Mouse (Mus musculus): Measurements from ENCODE around the gene Apol6. TPM values are rescaled to one million over a fixed set of nuclear protein-coding genes. Genes with fewer than 3 reads are reported as not detected.
"Not testable (repeated sequence)": the region's sequence is repeated elsewhere in the genome, so short reads cannot be mapped to it uniquely, and the experiment has no call there.

Gene Apol6
- polyA plus RNA-seq, 1 experiment from 2014 or later = not detected

GRCm38 (mm10) chr15:77056001-77056790 is 11.7 kb downstream of the Apol6 start:
- H3K27ac ChIP-seq = peak overlapping the region; percentile 59
- H3K9me3 ChIP-seq (replicated peaks) = no peaks in the 10 kb centered on the region; the same call in 1 of the 2 replicates
- H3K4me2 ChIP-seq = no peak overlapping the region
- H3K36me3 ChIP-seq (ENCODE audit: poor library complexity, severe bottlenecking) = no peaks in the 10 kb centered on the region
- no peaks in the 10 kb centered on the region for H3K27me3 ChIP-seq
- WGBS = 27% methylated on average over 6 of the region's 6 CpGs
- peak; percentile 69 for ATAC-seq
- peaks cover 23% of the 10 kb centered on the region for H3K4me1 ChIP-seq
- H3K9ac ChIP-seq = 0 out of 2 replicates have a peak overlapping the region, but pooled peaks have one; percentile 21
- no peak overlapping the region for H3K4me3 ChIP-seq

DNA sequence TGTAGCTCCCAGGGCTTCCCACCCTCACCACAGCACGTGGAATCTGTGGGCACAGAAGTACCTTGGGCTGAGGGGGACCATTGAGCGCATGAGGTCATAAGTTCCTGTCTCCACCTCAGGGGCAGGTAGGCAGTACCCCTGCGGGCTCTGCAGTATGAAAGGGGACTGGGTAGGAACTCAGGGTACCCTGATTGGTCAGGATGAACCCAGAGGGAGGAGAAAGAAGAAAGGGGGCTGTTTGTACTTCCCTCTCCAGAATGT is 12.2 kb downstream of the Apol6 start:
- Histone ChIP-seq H3K9ac (0 out of 2 replicates have a peak overlapping the region, but pooled peaks have one; percentile 21), H3K4me1 (peaks cover 23% of the 10 kb centered on the region), H3K4me2 (no peak overlapping the region), H3K4me3 (no peak overlapping the region), H3K27me3 (no peaks in the 10 kb centered on the region), H3K27ac (peak overlapping the region; percentile 59; the same call in 1 of the 2 replicates), H3K36me3 (ENCODE audit: poor library complexity, severe bottlenecking) (no peaks in the 10 kb centered on the region), H3K9me3 (replicated peaks) (no peaks in the 10 kb centered on the region; the same call in 1 of the 2 replicates)
- no peak for ATAC-seq
- whole genome bisulfite sequencing = 67% methylated on average over 3 of the region's 3 CpGs

GRCm38 (mm10) chr15:77058566-77058965 is 14.0 kb downstream of the Apol6 start:
- no peak for ATAC-seq
- no peak overlapping the region for H3K9ac ChIP-seq
- no peak overlapping the region for H3K27ac ChIP-seq
- H3K27me3 ChIP-seq = no peaks in the 10 kb centered on the region
- H3K4me3 ChIP-seq = no peak overlapping the region
- no peak overlapping the region for H3K4me2 ChIP-seq
- H3K36me3 ChIP-seq (ENCODE audit: poor library complexity, severe bottlenecking) = no peaks in the 10 kb centered on the region
- H3K4me1 ChIP-seq = peaks cover 23% of the 10 kb centered on the region
- no peaks in the 10 kb centered on the region; the same call in 1 of the 2 replicates for H3K9me3 ChIP-seq (replicated peaks)

GRCm38 (mm10) chr15:77059416-77059815 is 14.9 kb downstream of the Apol6 start:
- WGBS = 95% methylated on average over 4 of the region's 4 CpGs
- H3K9ac ChIP-seq = not testable (repeated sequence)

DNA sequence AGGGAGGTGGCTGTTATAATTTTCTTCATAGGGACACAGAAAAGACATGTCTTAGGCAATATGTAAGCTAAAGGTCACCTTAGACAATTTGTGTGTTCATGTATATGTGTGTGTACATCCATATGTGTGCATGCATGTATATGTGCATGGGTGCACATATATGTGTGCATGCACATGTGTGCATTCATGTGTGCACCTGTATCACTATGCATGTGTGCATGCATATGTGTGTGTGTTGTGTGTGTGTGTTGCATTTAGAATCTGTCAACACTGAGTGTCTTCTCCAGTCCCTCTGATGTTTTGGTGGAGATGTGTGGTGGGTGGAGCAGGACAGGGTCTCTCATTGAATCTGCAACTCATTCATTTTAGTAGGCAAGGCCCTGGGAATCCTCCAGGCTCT is 18.2 kb downstream of the Apol6 start:
- Histone ChIP-seq H3K9ac (no peak overlapping the region), H3K4me3 (no peak overlapping the region), H3K27ac (no peak overlapping the region), H3K9me3 (replicated peaks) (no peaks in the 10 kb centered on the region; the same call in 1 of the 2 replicates), H3K4me1 (no peaks in the 10 kb centered on the region), H3K27me3 (no peaks in the 10 kb centered on the region), H3K4me2 (no peak overlapping the region), H3K36me3 (ENCODE audit: poor library complexity, severe bottlenecking) (no peaks in the 10 kb centered on the region)
- no peak for ATAC-seq

More at GRCm38 (mm10) chr15:77059416-77059815, 14.9 kb downstream of the Apol6 start:
- not testable (repeated sequence) for H3K9me3 ChIP-seq (replicated peaks); H3K36me3 ChIP-seq (ENCODE audit: poor library complexity, severe bottlenecking); H3K27ac ChIP-seq; ATAC-seq; H3K4me2 ChIP-seq; H3K27me3 ChIP-seq; H3K4me3 ChIP-seq
- H3K4me1 ChIP-seq = peaks cover 23% of the 10 kb centered on the region

- H3K4me3 ChIP-seq = no peak overlapping the region
- no peak for ATAC-seq
- H3K27ac ChIP-seq = no peak overlapping the region
- no peaks in the 10 kb centered on the region for H3K27me3 ChIP-seq
- no peak overlapping the region for H3K4me2 ChIP-seq
- H3K36me3 ChIP-seq (ENCODE audit: poor library complexity, severe bottlenecking) = no peaks in the 10 kb centered on the region
- no peaks in the 10 kb centered on the region for H3K4me1 ChIP-seq
- whole genome bisulfite sequencing = 91% methylated on average over 6 of the region's 6 CpGs
- no peaks in the 10 kb centered on the region for H3K9me3 ChIP-seq (replicated peaks)
- H3K9ac ChIP-seq = no peak overlapping the region
These were observed 20.8 kb downstream of the Apol6 start for GRCm38 (mm10) chr15:77065259-77065852.

DNA sequence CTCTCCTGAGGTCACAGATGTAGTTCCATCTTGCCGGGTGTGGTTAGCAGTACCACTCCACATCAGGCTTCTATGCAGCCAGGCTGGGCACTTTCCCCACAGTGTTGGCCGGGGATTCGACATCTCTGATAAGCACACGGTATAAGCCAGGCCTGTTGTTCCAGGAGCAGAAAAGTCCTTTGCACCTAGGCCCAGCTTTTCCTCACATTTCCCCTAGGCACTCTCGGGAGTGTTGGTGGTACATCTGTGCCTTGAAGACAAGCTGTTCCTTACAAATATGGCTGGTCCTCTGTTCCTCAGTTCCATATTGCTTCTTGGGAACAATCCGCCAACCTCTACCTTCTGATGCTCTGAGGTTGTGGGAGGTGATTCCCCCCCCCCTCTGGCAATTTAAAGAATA is 21.7 kb downstream of the Apol6 start:
- ATAC-seq = no peak
- H3K4me2 ChIP-seq = no peak overlapping the region
- 0 out of 2 replicates have a peak, but pooled peaks cover under 1% of the 10 kb centered on the region for H3K4me1 ChIP-seq
- H3K9me3 ChIP-seq (replicated peaks) = no peaks in the 10 kb centered on the region
- no peak overlapping the region for H3K27ac ChIP-seq
- WGBS = 87% methylated on average over 6 of the region's 6 CpGs
- H3K27me3 ChIP-seq = no peaks in the 10 kb centered on the region
- no peaks in the 10 kb centered on the region for H3K36me3 ChIP-seq (ENCODE audit: poor library complexity, severe bottlenecking)
- no peak overlapping the region for H3K4me3 ChIP-seq
- H3K9ac ChIP-seq = no peak overlapping the region

- no peaks in the 10 kb centered on the region for H3K36me3 ChIP-seq (ENCODE audit: poor library complexity, severe bottlenecking)
- WGBS = 70% methylated on average over 3 of the region's 3 CpGs
- no peak overlapping the region for H3K4me3 ChIP-seq
- no peaks in the 10 kb centered on the region for H3K9me3 ChIP-seq (replicated peaks)
- no peaks in the 10 kb centered on the region for H3K27me3 ChIP-seq
- no peak overlapping the region for H3K27ac ChIP-seq
- no peak overlapping the region for H3K9ac ChIP-seq
- ATAC-seq = no peak
- H3K4me2 ChIP-seq = no peak overlapping the region
- H3K4me1 ChIP-seq = peaks cover 6% of the 10 kb centered on the region
These were observed 23.9 kb downstream of the Apol6 start for GRCm38 (mm10) chr15:77068439-77068861.

- WGBS = 79% methylated on average over 3 of the region's 3 CpGs
- H3K36me3 ChIP-seq (ENCODE audit: poor library complexity, severe bottlenecking) = no peaks in the 10 kb centered on the region
- H3K27ac ChIP-seq = no peak overlapping the region
- H3K9ac ChIP-seq = no peak overlapping the region
- H3K9me3 ChIP-seq (replicated peaks) = no peaks in the 10 kb centered on the region
- ATAC-seq = no peak
- no peak overlapping the region for H3K4me3 ChIP-seq
- H3K4me1 ChIP-seq = peaks cover 6% of the 10 kb centered on the region
- no peak overlapping the region for H3K4me2 ChIP-seq
- H3K27me3 ChIP-seq = no peaks in the 10 kb centered on the region
These were observed 24.5 kb downstream of the Apol6 start for GRCm38 (mm10) chr15:77069019-77069418.

- H3K4me3 ChIP-seq = no peak overlapping the region
- no peaks in the 10 kb centered on the region for H3K9me3 ChIP-seq (replicated peaks)
- H3K27me3 ChIP-seq = no peaks in the 10 kb centered on the region
- H3K4me1 ChIP-seq = peaks cover 6% of the 10 kb centered on the region
- H3K4me2 ChIP-seq = no peak overlapping the region
- peaks cover 4% of the 10 kb centered on the region for H3K36me3 ChIP-seq (ENCODE audit: poor library complexity, severe bottlenecking)
- no peak overlapping the region for H3K27ac ChIP-seq
- no peak overlapping the region for H3K9ac ChIP-seq
- 88% methylated on average over 11 of the region's 11 CpGs for WGBS
- no peak for ATAC-seq
These were observed 26.3 kb downstream of the Apol6 start for GRCm38 (mm10) chr15:77070745-77071268.

DNA sequence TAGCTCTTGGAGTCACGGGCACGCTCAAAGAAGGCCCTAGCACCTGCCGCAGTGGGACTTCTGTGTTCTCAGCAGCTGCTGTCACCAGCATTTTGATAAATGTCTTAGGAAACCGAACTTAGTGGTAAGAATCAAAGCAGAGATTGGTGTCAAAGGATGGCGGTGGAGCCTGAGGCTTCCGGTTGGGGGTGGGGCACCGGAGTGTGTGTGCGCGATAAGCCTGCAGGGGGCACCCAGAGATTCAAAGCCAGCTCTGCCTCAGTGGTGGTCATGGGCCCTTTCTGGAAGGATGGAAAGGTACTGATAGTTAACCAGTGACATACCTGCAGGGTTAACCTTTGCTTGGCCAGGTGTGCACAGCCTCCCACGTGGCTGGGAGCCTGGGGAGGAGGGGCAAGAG is 27.0 kb downstream of the Apol6 start:
- H3K27ac ChIP-seq = peak overlapping the region; percentile 4; the same call in 1 of the 2 replicates
- H3K27me3 ChIP-seq = no peaks in the 10 kb centered on the region
- no peak overlapping the region for H3K9ac ChIP-seq
- H3K4me3 ChIP-seq = no peak overlapping the region
- 23% methylated on average over 10 of the region's 10 CpGs for WGBS
- H3K4me1 ChIP-seq = peaks cover 6% of the 10 kb centered on the region
- peaks cover 11% of the 10 kb centered on the region for H3K36me3 ChIP-seq (ENCODE audit: poor library complexity, severe bottlenecking)
- peak; percentile 46; the same call in 1 of the 2 replicates for ATAC-seq
- H3K9me3 ChIP-seq (replicated peaks) = no peaks in the 10 kb centered on the region
- H3K4me2 ChIP-seq = peak overlapping the region; percentile 29

GRCm38 (mm10) chr15:77072556-77073163 is 28.1 kb downstream of the Apol6 start:
- Histone ChIP-seq H3K27me3 (no peaks in the 10 kb centered on the region), H3K36me3 (ENCODE audit: poor library complexity, severe bottlenecking) (peaks cover 23% of the 10 kb centered on the region), H3K4me3 (no peak overlapping the region), H3K27ac (no peak overlapping the region), H3K4me1 (peaks cover 6% of the 10 kb centered on the region), H3K9ac (no peak overlapping the region), H3K9me3 (replicated peaks) (no peaks in the 10 kb centered on the region), H3K4me2 (no peak overlapping the region)
- 0 out of 2 replicates have a peak, but pooled peaks have one; percentile 24 for ATAC-seq
- 70% methylated on average over 4 of the region's 4 CpGs for WGBS
